Mouse (Mus musculus): ENCODE results near the gene Ric8a. TPM values are rescaled to one million over a fixed set of nuclear protein-coding genes. Genes with fewer than 3 reads are reported as not detected.
"Not testable (repeated sequence)": the region's sequence is repeated elsewhere in the genome, so short reads cannot be mapped to it uniquely, and the experiment has no call there.

Gene Ric8a
- polyA plus RNA-seq, 1 experiment from 2014 or later = 88.5 TPM

DNA sequence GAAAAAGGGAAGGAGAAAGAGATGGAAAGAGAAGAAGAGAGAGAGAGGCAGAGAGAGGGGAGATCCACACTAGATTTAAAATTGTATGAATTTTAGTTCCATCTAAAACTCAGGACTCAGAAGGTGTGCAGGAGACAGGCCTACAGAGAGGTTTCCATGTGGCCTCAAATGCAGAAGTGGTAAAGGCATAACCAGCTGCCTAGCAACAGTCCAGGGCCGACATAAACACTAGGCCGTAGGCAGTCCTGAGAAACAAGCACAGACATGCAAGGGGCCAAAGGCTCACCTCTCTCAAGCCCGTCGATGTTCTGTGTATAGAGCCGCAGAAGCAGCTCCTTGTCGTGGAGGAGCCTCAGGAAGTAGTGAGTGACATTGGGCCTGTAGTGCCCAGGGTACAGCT, 20.6 kb downstream of the Ric8a start:
- no peak for ATAC-seq (ENCODE audit: low FRiP score)
- H3K4me1 ChIP-seq = peaks cover 6% of the 10 kb centered on the region
- 83% methylated on average over 6 of the region's 6 CpGs for WGBS
- H3K9me3 ChIP-seq (replicated peaks) = no peaks in the 10 kb centered on the region
- peaks cover 18% of the 10 kb centered on the region for H3K36me3 ChIP-seq
- no peak overlapping the region for H3K9ac ChIP-seq
- H3K27ac ChIP-seq = no peak overlapping the region
- H3K4me2 ChIP-seq (replicated peaks) = no peak overlapping the region
- H3K4me3 ChIP-seq = no peak overlapping the region
- no peaks in the 10 kb centered on the region for H3K27me3 ChIP-seq

DNA sequence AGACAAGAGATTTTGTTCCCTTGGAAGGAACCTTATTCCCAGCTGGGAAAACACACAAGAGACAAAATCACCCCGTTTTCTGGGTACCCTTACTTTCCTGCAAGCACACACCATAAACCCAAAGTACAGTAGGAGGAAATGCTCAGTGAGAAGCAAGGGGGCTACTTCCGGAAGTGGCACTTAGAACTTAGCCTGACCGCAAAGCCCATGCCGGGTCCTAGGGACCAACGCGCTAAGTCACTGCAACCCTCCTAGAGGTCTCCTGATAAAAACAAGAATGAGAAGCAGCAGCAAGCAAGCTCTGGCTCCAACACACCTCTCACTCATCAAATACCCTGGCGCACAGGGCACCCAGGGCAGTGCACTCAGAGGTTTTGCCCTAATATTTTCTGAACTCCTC, 22.6 kb downstream of the Ric8a start:
- no peak for ATAC-seq (ENCODE audit: low FRiP score)
- H3K27me3 ChIP-seq = no peaks in the 10 kb centered on the region
- 91% methylated on average over 7 of the region's 7 CpGs for whole genome bisulfite sequencing
- peaks cover 16% of the 10 kb centered on the region for H3K4me1 ChIP-seq
- no peak overlapping the region for H3K4me2 ChIP-seq (replicated peaks)
- H3K36me3 ChIP-seq = peaks cover 11% of the 10 kb centered on the region; the same call in 1 of the 2 replicates
- H3K9me3 ChIP-seq (replicated peaks) = no peaks in the 10 kb centered on the region
- no peak overlapping the region for H3K27ac ChIP-seq
- no peak overlapping the region for H3K4me3 ChIP-seq
- no peak overlapping the region for H3K9ac ChIP-seq

DNA sequence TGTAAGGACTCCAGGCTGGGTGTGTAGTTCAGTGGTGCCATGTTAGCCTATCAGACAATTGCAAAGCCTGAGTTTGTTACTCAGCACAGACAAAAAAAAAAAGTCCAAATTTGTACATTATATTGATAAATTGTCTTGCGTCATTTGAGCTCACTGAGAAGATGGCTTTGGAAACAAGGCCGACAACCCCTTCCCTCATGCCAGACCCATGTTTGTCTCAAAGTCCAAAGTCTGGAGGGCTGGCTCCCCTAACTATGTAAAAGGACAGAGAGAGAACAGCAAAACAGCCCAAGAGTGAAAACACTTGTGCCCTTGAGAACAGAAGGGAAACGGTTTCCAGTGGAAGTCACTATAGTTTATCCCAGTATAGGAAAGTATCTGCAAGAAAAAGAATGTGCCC, 23.7 kb downstream of the Ric8a start:
- no peaks in the 10 kb centered on the region for H3K27me3 ChIP-seq
- H3K9me3 ChIP-seq (replicated peaks) = no peaks in the 10 kb centered on the region
- H3K27ac ChIP-seq = no peak overlapping the region
- H3K9ac ChIP-seq = no peak overlapping the region
- 0 out of 2 replicates have a peak, but pooled peaks cover 7% of the 10 kb centered on the region for H3K36me3 ChIP-seq
- no peak overlapping the region for H3K4me3 ChIP-seq
- peaks cover 16% of the 10 kb centered on the region for H3K4me1 ChIP-seq
- no peak for ATAC-seq (ENCODE audit: low FRiP score)
- WGBS = 89% methylated on average over 3 of the region's 3 CpGs
- no peak overlapping the region for H3K4me2 ChIP-seq (replicated peaks)

GRCm38 (mm10) chr7:140880865-140881515, 24.2 kb downstream of the Ric8a start:
- Histone ChIP-seq H3K9ac (peak overlapping the region; percentile 84), H3K4me1 (peaks cover 16% of the 10 kb centered on the region), H3K27me3 (no peaks in the 10 kb centered on the region), H3K4me2 (replicated peaks) (peak overlapping the region; percentile 69), H3K4me3 (peak overlapping the region; percentile 76), H3K9me3 (replicated peaks) (no peaks in the 10 kb centered on the region), H3K36me3 (peaks cover 12% of the 10 kb centered on the region; the same call in 1 of the 2 replicates), H3K27ac (no peak overlapping the region)
- ATAC-seq (ENCODE audit: low FRiP score) = no peak
- WGBS = 27% methylated on average over 8 of the region's 8 CpGs

DNA sequence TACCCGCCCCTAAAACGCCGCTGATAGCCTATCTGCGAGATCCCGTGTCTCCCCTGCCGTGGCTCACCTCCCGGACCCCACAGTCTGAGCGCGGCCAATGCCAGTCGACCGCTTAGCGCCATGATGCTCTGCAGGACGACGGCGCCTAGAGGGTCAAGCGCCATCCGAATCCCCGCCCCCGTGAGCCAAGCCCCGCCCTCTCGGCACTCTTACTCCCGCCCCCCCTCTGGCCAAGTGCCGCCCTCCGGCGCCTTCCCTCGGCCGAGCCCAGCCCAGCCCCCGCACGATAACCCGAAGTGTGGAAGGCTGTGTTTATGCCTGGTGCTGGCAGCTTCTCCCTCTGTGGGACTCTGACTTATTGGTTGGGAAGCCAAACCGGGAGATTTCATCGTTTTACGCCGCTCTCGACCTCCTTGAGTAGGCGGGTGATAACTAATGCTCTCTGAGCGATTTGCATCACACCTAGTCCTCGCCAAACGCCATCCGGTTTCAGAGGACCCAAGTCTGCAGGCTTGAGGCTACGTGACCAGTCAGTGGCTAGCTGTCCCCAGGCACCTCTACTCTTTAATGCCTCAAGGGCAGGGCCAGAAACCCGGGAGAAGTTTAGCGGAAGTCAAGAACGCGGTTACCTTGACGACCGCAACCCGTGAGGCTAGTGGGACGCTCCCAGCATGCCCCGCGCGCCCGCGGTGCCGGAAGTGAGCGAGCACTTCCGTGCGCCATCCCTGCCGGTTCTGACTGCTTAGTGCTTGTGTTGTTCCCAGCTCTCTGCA, 25.1 kb downstream of the Ric8a start, which contains the start of the genes Psmd13 and Sirt3:
TSS of gene Psmd13 (plus strand) at position 273 of the 773 bp plus-strand sequence.
TSS of gene Sirt3 (minus strand) at position 614 of the 773 bp plus-strand sequence.
- Histone ChIP-seq H3K4me1 (peaks cover 16% of the 10 kb centered on the region), H3K36me3 (peaks cover 20% of the 10 kb centered on the region), H3K9me3 (replicated peaks) (no peaks in the 10 kb centered on the region), H3K4me2 (replicated peaks) (peak within 1 kb of the TSS; percentile 69), H3K27ac (peak within 1 kb of the TSS; percentile 79), H3K4me3 (peak within 1 kb of the TSS; percentile 76), H3K9ac (peak within 1 kb of the TSS; percentile 84), H3K27me3 (no peaks in the 10 kb centered on the region)
- under 1% methylated on average over 59 of the region's 59 CpGs for WGBS
- ATAC-seq (ENCODE audit: low FRiP score) = peak; percentile 96

DNA sequence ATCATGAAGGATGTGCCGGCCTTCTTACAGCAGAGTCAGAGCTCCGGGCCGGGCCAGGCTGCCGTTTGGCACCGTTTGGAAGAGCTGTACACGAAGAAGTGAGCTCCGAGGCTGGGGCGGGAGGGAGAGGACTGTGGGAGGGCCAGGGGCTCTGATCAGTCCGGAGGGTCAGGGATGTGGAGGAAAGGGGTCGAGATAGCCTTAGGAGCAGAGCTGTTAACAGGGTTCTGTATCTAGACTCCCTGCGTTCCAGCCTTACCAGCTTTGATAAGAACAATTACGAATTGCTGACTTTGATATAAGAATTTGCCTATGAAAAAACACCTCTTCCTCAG, 25.7 kb downstream of the Ric8a start:
- H3K9ac ChIP-seq = peak overlapping the region; percentile 84
- peak overlapping the region; percentile 76 for H3K4me3 ChIP-seq
- H3K4me1 ChIP-seq = peaks cover 16% of the 10 kb centered on the region
- peaks cover 24% of the 10 kb centered on the region for H3K36me3 ChIP-seq
- H3K4me2 ChIP-seq (replicated peaks) = peak overlapping the region; percentile 69
- ATAC-seq (ENCODE audit: low FRiP score) = peak; percentile 76
- H3K27me3 ChIP-seq = no peaks in the 10 kb centered on the region
- under 1% methylated on average over 12 of the region's 12 CpGs for WGBS
- H3K27ac ChIP-seq = peak overlapping the region; percentile 79; the same call in 1 of the 2 replicates
- no peaks in the 10 kb centered on the region for H3K9me3 ChIP-seq (replicated peaks)

DNA sequence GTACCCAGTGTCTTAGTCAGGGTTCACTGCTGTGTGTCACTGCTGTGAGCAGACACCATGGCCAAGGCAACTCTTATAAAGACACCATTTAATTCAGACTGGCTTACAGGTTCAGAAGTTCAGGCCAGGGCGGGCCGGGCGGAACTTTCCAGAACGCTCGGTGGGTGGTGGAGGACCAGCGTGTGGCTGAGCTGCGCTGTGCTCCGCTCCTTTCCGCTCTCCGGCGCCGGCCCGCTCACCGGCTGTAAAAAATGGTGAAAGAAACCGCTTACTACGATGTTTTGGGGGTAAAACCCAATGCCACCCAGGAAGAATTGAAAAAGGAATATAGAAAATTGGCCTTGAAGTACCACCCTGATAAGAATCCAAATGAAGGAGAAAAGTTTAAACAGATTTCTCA, 33.9 kb downstream of the Ric8a start:
- peaks cover 77% of the 10 kb centered on the region for H3K36me3 ChIP-seq
- H3K4me2 ChIP-seq (replicated peaks); H3K27ac ChIP-seq; H3K9me3 ChIP-seq (replicated peaks); H3K4me1 ChIP-seq; ATAC-seq (ENCODE audit: low FRiP score); H3K4me3 ChIP-seq; H3K9ac ChIP-seq; H3K27me3 ChIP-seq: not testable (repeated sequence)
- WGBS = 96% methylated on average over 16 of the region's 16 CpGs

- H3K4me2 ChIP-seq (replicated peaks) = no peak overlapping the region
- H3K27me3 ChIP-seq = no peaks in the 10 kb centered on the region
- no peaks in the 10 kb centered on the region for H3K4me1 ChIP-seq
- no peak overlapping the region for H3K4me3 ChIP-seq
- H3K9me3 ChIP-seq (replicated peaks) = no peaks in the 10 kb centered on the region
- no peak for ATAC-seq (ENCODE audit: low FRiP score)
- H3K36me3 ChIP-seq = peaks cover 76% of the 10 kb centered on the region
- H3K9ac ChIP-seq = no peak overlapping the region
- no peak overlapping the region for H3K27ac ChIP-seq
- WGBS = 94% methylated on average over 7 of the region's 7 CpGs
These were observed 37.3 kb downstream of the Ric8a start for GRCm38 (mm10) chr7:140894031-140894430.

DNA sequence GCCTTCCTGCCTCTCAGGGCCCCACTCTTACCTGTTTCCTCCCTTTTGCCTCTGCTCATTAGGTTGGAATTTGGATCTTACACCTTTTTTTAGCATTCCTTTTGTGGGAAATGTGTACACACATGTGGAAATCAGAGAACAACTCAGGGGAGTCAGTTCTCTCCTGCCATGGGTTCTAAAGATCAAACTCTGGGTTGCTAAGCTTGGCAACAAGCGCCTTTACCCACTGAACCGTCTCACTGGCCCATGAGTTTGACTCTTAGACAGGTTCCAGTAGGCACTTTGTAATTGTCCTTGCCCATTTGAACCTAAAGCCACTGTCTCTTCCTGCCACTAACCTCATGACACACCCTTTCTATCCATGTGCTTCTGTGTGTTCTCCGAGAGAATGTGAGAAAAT, 37.9 kb downstream of the Ric8a start:
- no peak for ATAC-seq (ENCODE audit: low FRiP score)
- Histone ChIP-seq H3K27me3 (no peaks in the 10 kb centered on the region), H3K9ac (no peak overlapping the region), H3K4me1 (no peaks in the 10 kb centered on the region), H3K9me3 (replicated peaks) (no peaks in the 10 kb centered on the region), H3K4me3 (no peak overlapping the region), H3K4me2 (replicated peaks) (no peak overlapping the region), H3K36me3 (peaks cover 75% of the 10 kb centered on the region), H3K27ac (no peak overlapping the region)
- WGBS = 95% methylated on average over 3 of the region's 3 CpGs

- ATAC-seq (ENCODE audit: low FRiP score) = no peak
- Histone ChIP-seq H3K36me3 (peaks cover 58% of the 10 kb centered on the region), H3K4me2 (replicated peaks) (no peak overlapping the region), H3K4me3 (no peak overlapping the region), H3K9me3 (replicated peaks) (no peaks in the 10 kb centered on the region), H3K9ac (no peak overlapping the region), H3K4me1 (no peaks in the 10 kb centered on the region), H3K27ac (no peak overlapping the region), H3K27me3 (no peaks in the 10 kb centered on the region)
- 91% methylated on average over 7 of the region's 7 CpGs for WGBS
These were observed 41.1 kb downstream of the Ric8a start for GRCm38 (mm10) chr7:140897863-140898262.

- H3K9ac ChIP-seq = no peak overlapping the region
- 0 out of 2 replicates have a peak, but pooled peaks cover 4% of the 10 kb centered on the region for H3K4me1 ChIP-seq
- peaks cover 48% of the 10 kb centered on the region for H3K36me3 ChIP-seq
These were observed 42.4 kb downstream of the Ric8a start for GRCm38 (mm10) chr7:140899121-140899520.

GRCm38 (mm10) chr7:140900220-140900619, 43.5 kb downstream of the Ric8a start, which contains the start of gene Cox8b:
Gene Cox8b (minus strand): TSS chr7:140900446.
- H3K4me1 ChIP-seq = 0 out of 2 replicates have a peak, but pooled peaks cover 4% of the 10 kb centered on the region
- no peak within 1 kb of the TSS for H3K4me2 ChIP-seq (replicated peaks)
- no peaks in the 10 kb centered on the region for H3K9me3 ChIP-seq (replicated peaks)
- H3K27me3 ChIP-seq = no peaks in the 10 kb centered on the region
- peaks cover 40% of the 10 kb centered on the region for H3K36me3 ChIP-seq
- WGBS = 79% methylated on average over 10 of the region's 10 CpGs
- H3K27ac ChIP-seq = no peak within 1 kb of the TSS
- no peak within 1 kb of the TSS for H3K9ac ChIP-seq
- no peak within 1 kb of the TSS for H3K4me3 ChIP-seq
- ATAC-seq (ENCODE audit: low FRiP score) = no peak

More at GRCm38 (mm10) chr7:140899121-140899520, 42.4 kb downstream of the Ric8a start:
- Histone ChIP-seq H3K27ac (no peak overlapping the region), H3K4me3 (no peak overlapping the region), H3K4me2 (replicated peaks) (no peak overlapping the region), H3K27me3 (no peaks in the 10 kb centered on the region), H3K9me3 (replicated peaks) (no peaks in the 10 kb centered on the region)
- 82% methylated on average over 3 of the region's 3 CpGs for WGBS
- ATAC-seq (ENCODE audit: low FRiP score) = no peak
